Mouse (Mus musculus) intestine, embryonic 16.5 days (tissue): ENCODE measurements around the gene Fadd. TPM values are rescaled to one million over a fixed set of nuclear protein-coding genes. Genes with fewer than 3 reads are reported as not detected.

Source experiments
- ATAC-seq: fragments of 200-750 bp; cut with Nextera tagmentation; 2 replicates; pipeline ENCODE4 v1.8.0; 2017; ENCODE audit warnings: moderate TSS enrichment, moderate library complexity
- H3K27ac ChIP-seq: fragments of 300-500 bp; sonication (generic); 2 replicates; pipeline ENCODE4 v1.5.1; 2014; ENCODE audit warnings: mild to moderate bottlenecking, low read length
- H3K27me3 ChIP-seq: fragments of 300-500 bp; sonication (generic); replicated peaks from 2 replicates; pipeline ENCODE4 v1.6.1; 2014; ENCODE audit warnings: low read length, control low read depth, mixed read lengths; ENCODE audit not compliant: control insufficient read depth, insufficient read depth
- H3K36me3 ChIP-seq: fragments of 300-500 bp; sonication (generic); 2 replicates; pipeline ENCODE4 v1.6.1; 2014; ENCODE audit warnings: low read length, control low read depth; ENCODE audit not compliant: control insufficient read depth, insufficient read depth
- H3K4me1 ChIP-seq: fragments of 300-500 bp; sonication (generic); 2 replicates; pipeline ENCODE4 v1.6.1; 2014; ENCODE audit warnings: low read length, control low read depth, mixed read lengths; ENCODE audit not compliant: control insufficient read depth, insufficient read depth
- H3K4me2 ChIP-seq: fragments of 300-500 bp; sonication (generic); 2 replicates; pipeline ENCODE4 v1.6.1; 2014; ENCODE audit warnings: low read depth, low read length, control low read depth
- H3K4me3 ChIP-seq: fragments of 300-500 bp; sonication (generic); 2 replicates; pipeline ENCODE4 v1.5.1; 2014; ENCODE audit warnings: mild to moderate bottlenecking, low read length
- H3K9ac ChIP-seq: fragments of 300-500 bp; sonication (generic); 2 replicates; pipeline ENCODE4 v1.6.1; 2014; ENCODE audit warnings: low read depth, low read length
- H3K9me3 ChIP-seq: fragments of 300-500 bp; sonication (generic); 2 replicates; pipeline ENCODE4 v1.6.1; 2016; ENCODE audit warnings: low read length, control low read depth; ENCODE audit not compliant: control insufficient read depth
- WGBS: fragments of 180-500 bp; shearing (Covaris S2); extraction: QIAGEN DNeasy Blood & Tissue Kit; methylation state at CpG from one replicate; pipeline ENCODE4 v1.1.7; 2014; 5-methylcytosine and 5-hydroxymethylcytosine counted together
- polyA plus RNA-seq: library from polyadenylated mRNA; unstranded; fragments of >200 nt; fragmentation: Nextera tagmentation; extraction: Ambion mirVana; gene quantifications from 2 replicates; pipeline ENCODE4 v1.2.1, GENCODE M21; 2015

Gene Fadd
- polyA plus RNA-seq, 1 experiment from 2014 or later: 13.8 TPM

DNA sequence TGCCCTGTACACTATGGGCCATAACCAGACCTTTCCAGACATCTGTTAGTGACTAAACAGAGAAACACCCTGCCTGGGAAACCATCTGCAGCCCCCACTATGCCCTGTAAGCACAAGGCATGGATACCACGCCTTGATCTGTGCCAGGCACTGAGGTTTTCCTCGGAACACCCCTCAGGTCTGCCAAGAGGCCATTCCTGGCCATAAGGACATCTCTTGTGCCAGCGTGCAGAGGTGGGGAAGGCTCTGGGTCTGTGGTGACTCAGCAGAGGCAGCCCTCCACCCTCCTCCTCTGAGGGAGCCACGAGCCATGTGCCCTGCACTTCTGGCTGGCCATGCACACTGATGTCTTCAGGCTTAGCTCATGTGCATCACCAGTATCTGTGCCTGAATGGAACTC, 30.6 kb upstream of the Fadd start:
- no peak overlapping the region for H3K9ac ChIP-seq
- H3K9me3 ChIP-seq: no peaks in the 10 kb centered on the region
- no peak overlapping the region for H3K4me3 ChIP-seq
- H3K36me3 ChIP-seq: no peaks in the 10 kb centered on the region
- 86% methylated on average over 4 of the region's 4 CpGs for WGBS
- no peaks in the 10 kb centered on the region for H3K27me3 ChIP-seq
- no peak overlapping the region for H3K27ac ChIP-seq
- no peaks in the 10 kb centered on the region for H3K4me1 ChIP-seq
- no peak for ATAC-seq
- no peak overlapping the region for H3K4me2 ChIP-seq

DNA sequence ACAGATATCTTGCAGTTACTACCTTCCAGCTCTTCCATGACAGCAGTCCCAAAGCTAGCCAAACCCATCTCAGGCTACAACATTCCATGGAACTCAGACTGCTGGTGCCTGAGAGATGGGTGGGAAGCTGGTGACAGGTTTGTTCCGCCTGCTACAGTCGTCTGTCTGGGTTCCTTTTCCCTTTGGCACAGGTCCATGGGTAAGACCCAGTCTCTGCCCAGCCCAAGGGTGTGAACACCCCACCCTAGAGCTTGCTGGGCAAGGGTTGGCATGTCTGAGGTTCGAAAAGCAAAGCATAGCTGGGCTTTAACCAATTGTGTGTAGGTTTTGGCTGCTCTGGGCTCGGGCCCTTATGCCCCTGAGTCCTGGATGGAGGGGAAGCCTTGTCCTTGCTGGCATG, 30.1 kb upstream of the Fadd start:
- ATAC-seq: no peak
- H3K27ac ChIP-seq: no peak overlapping the region
- H3K4me1 ChIP-seq: no peaks in the 10 kb centered on the region

GRCm38 (mm10) chr7:144611595-144611994, 29.3 kb upstream of the Fadd start:
- Histone ChIP-seq H3K4me2 (no peak overlapping the region), H3K4me1 (no peaks in the 10 kb centered on the region), H3K4me3 (no peak overlapping the region), H3K27me3 (no peaks in the 10 kb centered on the region), H3K9me3 (no peaks in the 10 kb centered on the region), H3K9ac (no peak overlapping the region), H3K27ac (no peak overlapping the region), H3K36me3 (no peaks in the 10 kb centered on the region)
- 89% methylated on average over 16 of the region's 16 CpGs for WGBS
- ATAC-seq: no peak

More for the DNA sequence above, 30.1 kb upstream of the Fadd start:
- no peak overlapping the region for H3K4me2 ChIP-seq
- H3K9me3 ChIP-seq: no peaks in the 10 kb centered on the region
- H3K4me3 ChIP-seq: no peak overlapping the region
- no peaks in the 10 kb centered on the region for H3K36me3 ChIP-seq
- no peak overlapping the region for H3K9ac ChIP-seq
- WGBS: 81% methylated on average over 4 of the region's 4 CpGs
- no peaks in the 10 kb centered on the region for H3K27me3 ChIP-seq

- WGBS: 82% methylated on average over 7 of the region's 7 CpGs
- H3K27ac ChIP-seq: no peak overlapping the region
- H3K9ac ChIP-seq: no peak overlapping the region
- H3K27me3 ChIP-seq: no peaks in the 10 kb centered on the region
- H3K9me3 ChIP-seq: no peaks in the 10 kb centered on the region
- H3K4me3 ChIP-seq: no peak overlapping the region
- H3K4me2 ChIP-seq: no peak overlapping the region
- ATAC-seq: no peak
- H3K36me3 ChIP-seq: no peaks in the 10 kb centered on the region
- H3K4me1 ChIP-seq: no peaks in the 10 kb centered on the region
Observed at GRCm38 (mm10) chr7:144609568-144609967, 27.3 kb upstream of the Fadd start.

DNA sequence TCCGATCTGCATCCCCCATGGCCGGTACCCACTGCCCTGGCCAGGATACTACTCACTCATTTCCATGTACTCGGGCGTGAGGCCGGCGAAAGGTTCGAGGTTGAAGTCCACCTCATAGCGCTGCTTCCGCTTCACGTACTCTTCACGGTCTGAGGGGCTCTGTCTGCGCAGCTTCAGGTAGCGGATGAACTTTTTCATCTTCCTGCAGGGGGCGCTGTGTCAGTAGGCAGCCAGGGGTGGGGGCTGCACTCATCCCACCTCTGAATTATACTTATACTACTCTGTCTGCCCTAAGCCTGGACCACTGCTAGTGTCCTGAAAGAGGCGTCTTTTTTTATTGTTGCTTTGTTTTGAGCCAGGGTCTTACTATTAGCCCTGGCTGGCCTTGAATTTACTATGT, 25.6 kb upstream of the Fadd start:
- H3K9me3 ChIP-seq: no peaks in the 10 kb centered on the region
- H3K4me1 ChIP-seq: no peaks in the 10 kb centered on the region
- H3K27me3 ChIP-seq: no peaks in the 10 kb centered on the region
- WGBS: 91% methylated on average over 15 of the region's 15 CpGs
- H3K4me3 ChIP-seq: no peak overlapping the region
- H3K36me3 ChIP-seq: no peaks in the 10 kb centered on the region
- H3K4me2 ChIP-seq: no peak overlapping the region
- no peak overlapping the region for H3K9ac ChIP-seq
- no peak for ATAC-seq
- no peak overlapping the region for H3K27ac ChIP-seq

DNA sequence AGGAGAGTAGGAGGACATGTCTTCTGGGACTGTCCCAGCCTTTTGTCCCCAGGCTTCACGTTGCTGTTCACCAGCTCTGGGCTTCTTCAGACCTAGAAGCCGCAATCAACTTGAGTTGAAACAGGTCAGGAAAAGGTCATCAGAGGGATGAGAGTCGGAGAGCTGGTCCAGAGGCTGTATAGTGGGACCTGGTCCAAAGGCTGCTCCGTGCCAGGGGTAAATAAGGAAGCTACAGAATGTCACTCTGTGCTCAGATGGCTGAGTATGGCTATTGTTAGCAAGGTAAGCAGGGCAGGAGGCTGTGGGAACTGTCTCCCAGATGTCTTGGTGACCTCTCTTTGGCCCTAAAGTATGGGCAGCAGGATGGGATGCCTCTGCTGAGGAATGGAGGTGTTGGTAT, 22.5 kb upstream of the Fadd start:
- no peaks in the 10 kb centered on the region for H3K4me1 ChIP-seq
- H3K27ac ChIP-seq: no peak overlapping the region
- WGBS: 48% methylated on average over 4 of the region's 4 CpGs
- no peak overlapping the region for H3K9ac ChIP-seq
- H3K27me3 ChIP-seq: no peaks in the 10 kb centered on the region
- H3K4me3 ChIP-seq: no peak overlapping the region
- no peaks in the 10 kb centered on the region for H3K9me3 ChIP-seq
- no peaks in the 10 kb centered on the region for H3K36me3 ChIP-seq
- no peak for ATAC-seq
- no peak overlapping the region for H3K4me2 ChIP-seq

DNA sequence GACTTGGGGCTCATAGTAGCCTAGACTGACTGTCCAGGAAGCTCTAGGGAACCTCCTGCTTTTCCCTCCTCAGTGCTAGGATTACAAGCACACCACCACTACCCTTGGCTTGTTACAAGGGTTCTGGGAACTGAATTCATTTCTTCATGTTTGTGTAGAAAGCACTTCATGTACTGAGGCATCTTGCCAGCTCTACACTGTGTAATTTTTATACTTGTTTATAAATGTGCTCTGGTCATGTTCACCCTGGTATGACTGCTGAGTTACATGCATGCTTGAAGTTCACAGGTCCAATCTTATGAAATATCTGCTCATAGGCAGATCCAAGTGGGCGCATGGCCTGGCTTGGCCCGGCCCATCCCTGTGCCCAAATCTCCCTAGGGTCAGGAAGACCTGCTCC, 22.0 kb upstream of the Fadd start:
- Histone ChIP-seq H3K9me3 (no peaks in the 10 kb centered on the region), H3K9ac (no peak overlapping the region)
- WGBS: 95% methylated on average over 2 of the region's 2 CpGs

DNA sequence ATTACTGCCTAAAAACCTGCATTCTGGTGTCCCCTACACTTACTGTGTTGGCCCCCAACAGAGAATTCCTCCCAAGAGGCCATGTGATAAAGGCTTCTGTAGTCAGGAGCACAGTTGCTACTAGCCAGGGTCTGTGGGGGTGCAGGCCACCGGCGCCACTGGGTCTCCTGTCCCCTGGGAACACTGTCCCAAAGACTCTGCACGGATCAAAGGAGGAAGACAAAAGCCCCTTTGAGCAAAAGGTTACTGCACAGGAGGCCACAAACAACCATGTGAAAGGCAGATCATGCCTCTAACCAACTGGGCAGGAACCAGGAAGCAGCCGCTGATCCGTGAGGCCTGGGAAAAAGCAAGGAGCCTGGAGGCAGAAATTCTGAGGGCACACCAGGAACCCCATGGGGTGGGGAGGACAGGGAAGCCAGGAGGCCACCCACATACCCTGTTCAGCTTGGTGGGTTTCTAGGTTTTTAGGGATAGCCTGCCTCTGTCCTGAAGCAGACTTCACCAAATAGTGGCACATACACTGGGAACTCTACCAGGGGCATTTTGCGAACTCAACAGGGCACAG, 18.2 kb upstream of the Fadd start:
- ATAC-seq: no peak
- H3K4me2 ChIP-seq: no peak overlapping the region
- no peak overlapping the region for H3K27ac ChIP-seq
- 67% methylated on average over 6 of the region's 6 CpGs for WGBS
- no peaks in the 10 kb centered on the region for H3K9me3 ChIP-seq
- no peak overlapping the region for H3K4me3 ChIP-seq
- H3K36me3 ChIP-seq: no peaks in the 10 kb centered on the region
- no peaks in the 10 kb centered on the region for H3K4me1 ChIP-seq
- H3K27me3 ChIP-seq: no peaks in the 10 kb centered on the region
- no peak overlapping the region for H3K9ac ChIP-seq

More for the DNA sequence above, 22.0 kb upstream of the Fadd start:
- no peaks in the 10 kb centered on the region for H3K36me3 ChIP-seq
- H3K27me3 ChIP-seq: no peaks in the 10 kb centered on the region
- no peak overlapping the region for H3K4me2 ChIP-seq
- ATAC-seq: no peak
- H3K4me3 ChIP-seq: no peak overlapping the region
- no peak overlapping the region for H3K27ac ChIP-seq
- H3K4me1 ChIP-seq: no peaks in the 10 kb centered on the region

DNA sequence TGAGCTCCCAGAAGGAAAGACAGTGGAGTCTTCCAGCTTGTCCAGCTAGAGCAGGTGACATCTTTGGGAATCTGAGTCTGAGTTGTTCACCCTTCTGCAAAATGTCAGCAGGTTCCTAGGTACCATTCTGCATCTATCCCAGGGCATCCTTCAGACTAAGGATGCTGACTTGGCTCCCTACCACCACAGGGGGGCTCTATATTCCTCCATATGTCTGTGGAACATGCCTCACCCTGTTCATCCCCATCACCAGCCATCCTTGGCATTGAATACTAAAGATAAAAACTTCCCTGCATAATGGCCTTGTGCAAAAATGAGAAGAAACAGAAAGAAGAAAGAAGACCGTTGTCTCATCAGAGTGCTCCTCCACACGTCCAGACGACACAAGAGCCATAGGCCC, 7.2 kb upstream of the Fadd start:
- no peaks in the 10 kb centered on the region for H3K36me3 ChIP-seq
- no peak overlapping the region for H3K9ac ChIP-seq
- H3K4me2 ChIP-seq: no peak overlapping the region
- WGBS: 77% methylated on average over 3 of the region's 3 CpGs
- H3K27me3 ChIP-seq: no peaks in the 10 kb centered on the region
- no peak for ATAC-seq
- no peaks in the 10 kb centered on the region for H3K4me1 ChIP-seq
- H3K9me3 ChIP-seq: no peaks in the 10 kb centered on the region
- H3K27ac ChIP-seq: no peak overlapping the region
- no peak overlapping the region for H3K4me3 ChIP-seq

- no peaks in the 10 kb centered on the region for H3K36me3 ChIP-seq
- no peaks in the 10 kb centered on the region for H3K9me3 ChIP-seq
- no peak overlapping the region for H3K4me2 ChIP-seq
- H3K9ac ChIP-seq: no peak overlapping the region
- WGBS: 46% methylated on average over 2 of the region's 2 CpGs
- no peak overlapping the region for H3K4me3 ChIP-seq
- H3K27ac ChIP-seq: no peak overlapping the region
- peaks cover 7% of the 10 kb centered on the region; the same call in 1 of the 2 replicates for H3K4me1 ChIP-seq
- H3K27me3 ChIP-seq: no peaks in the 10 kb centered on the region
- no peak for ATAC-seq
Observed at GRCm38 (mm10) chr7:144587291-144587690, 5.0 kb upstream of the Fadd start.
